Mouse (Mus musculus): ENCODE measurements around the gene Nek7. TPM values are rescaled to one million over a fixed set of nuclear protein-coding genes. Genes with fewer than 3 reads are reported as not detected.

The Nek7 gene
- polyA plus RNA-seq, 1 experiment from 2014 or later = 16.0 TPM

DNA sequence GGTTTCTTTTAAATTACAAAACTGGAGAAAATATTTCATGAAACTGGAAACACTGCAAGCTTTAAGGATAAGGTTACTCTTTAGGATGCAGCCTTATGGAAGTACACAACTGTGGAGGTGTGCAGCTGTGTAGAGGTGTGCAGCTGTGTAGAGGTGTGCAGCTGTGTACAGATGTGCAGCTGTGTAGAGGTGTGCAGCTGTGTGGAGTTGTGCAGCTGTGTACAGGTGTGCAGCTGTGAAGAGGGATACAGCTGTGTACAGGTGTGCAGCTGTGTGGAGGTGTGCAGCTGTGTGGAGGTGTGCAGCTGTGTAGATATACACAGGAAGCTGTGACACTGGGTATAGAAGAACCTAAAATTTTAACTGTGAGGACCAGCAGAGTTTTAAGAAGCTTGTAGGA is 81.7 kb downstream of the Nek7 start:
- Histone ChIP-seq H3K27me3 (no peaks in the 10 kb centered on the region), H3K36me3 (replicated peaks) (no peaks in the 10 kb centered on the region), H3K9me3 (replicated peaks) (no peaks in the 10 kb centered on the region), H3K4me2 (no peak overlapping the region), H3K27ac (replicated peaks) (no peak overlapping the region), H3K9ac (no peak overlapping the region), H3K4me3 (replicated peaks) (no peak overlapping the region), H3K4me1 (replicated peaks) (no peaks in the 10 kb centered on the region)
- ATAC-seq (ENCODE audit: insufficient read depth) = no peak

DNA sequence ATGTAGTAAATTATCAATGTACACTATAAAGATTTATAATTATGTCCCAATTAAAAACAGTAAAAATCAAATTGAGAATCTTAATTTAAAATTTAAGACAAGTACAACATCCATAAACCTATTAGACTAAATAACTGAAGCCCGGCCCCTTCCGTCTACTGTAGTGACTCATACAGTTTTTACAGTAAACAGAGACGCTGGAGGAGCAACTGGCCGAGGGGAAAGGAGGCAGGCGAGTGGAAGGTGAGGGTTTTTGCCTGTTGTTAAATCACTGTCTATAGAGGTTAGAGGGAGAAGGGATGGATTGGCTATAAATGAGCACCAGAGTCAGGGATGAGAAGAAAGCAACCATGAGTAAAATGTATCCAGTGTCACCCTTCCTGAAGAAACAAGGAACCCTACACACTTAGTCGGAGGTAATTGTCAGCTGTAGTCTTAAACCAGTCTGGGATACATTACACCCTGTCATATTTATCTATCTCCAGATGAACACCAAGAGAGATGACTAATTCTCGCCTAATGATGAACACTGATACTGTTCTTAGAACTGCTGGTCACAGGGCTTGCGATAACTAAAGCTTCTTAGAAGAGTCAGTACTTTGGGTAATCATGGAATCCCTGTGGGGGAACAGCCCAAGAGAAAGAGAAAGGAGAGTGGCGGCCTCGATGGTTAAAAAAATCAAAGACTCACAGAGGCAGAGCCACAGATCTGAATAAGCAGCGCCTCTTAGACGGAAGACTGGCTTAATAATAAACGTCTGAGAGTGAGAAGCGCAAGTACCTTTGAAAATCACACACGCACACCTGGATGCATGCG is 84.0 kb downstream of the Nek7 start:
- Histone ChIP-seq H3K27me3 (no peaks in the 10 kb centered on the region), H3K36me3 (replicated peaks) (0 out of 2 replicates have a peak, but pooled peaks cover 4% of the 10 kb centered on the region), H3K4me1 (replicated peaks) (no peaks in the 10 kb centered on the region), H3K4me2 (no peak overlapping the region), H3K9ac (no peak overlapping the region), H3K9me3 (replicated peaks) (no peaks in the 10 kb centered on the region), H3K4me3 (replicated peaks) (no peak overlapping the region), H3K27ac (replicated peaks) (no peak overlapping the region)
- no peak for ATAC-seq (ENCODE audit: insufficient read depth)
- 75% methylated on average over 16 of the region's 16 CpGs for WGBS (ENCODE audit: insufficient replicate concordance)

DNA sequence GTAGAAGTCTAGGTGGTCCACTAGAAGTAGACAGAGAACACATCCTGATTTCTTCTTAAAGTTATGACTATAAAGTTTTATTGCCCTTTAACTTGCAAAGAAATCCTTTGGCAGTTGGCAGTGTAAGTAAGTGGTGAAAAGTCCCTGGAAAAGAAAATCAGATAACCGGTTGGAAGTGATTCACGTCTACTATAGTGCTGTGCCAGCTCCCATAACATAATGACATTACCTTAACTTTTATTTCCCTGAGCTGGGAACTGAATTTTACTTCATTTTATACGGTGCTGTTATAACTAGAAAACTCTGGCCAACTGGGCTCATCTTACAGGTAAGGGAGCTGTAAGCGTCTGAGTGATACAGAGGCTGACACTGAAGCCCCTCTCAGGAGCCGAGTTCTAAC is 89.3 kb downstream of the Nek7 start:
- H3K27ac ChIP-seq (replicated peaks) = no peak overlapping the region
- H3K36me3 ChIP-seq (replicated peaks) = 0 out of 2 replicates have a peak, but pooled peaks cover 8% of the 10 kb centered on the region
- WGBS (ENCODE audit: insufficient replicate concordance) = 81% methylated on average over 5 of the region's 5 CpGs
- H3K9ac ChIP-seq = no peak overlapping the region
- no peaks in the 10 kb centered on the region for H3K9me3 ChIP-seq (replicated peaks)
- H3K4me2 ChIP-seq = no peak overlapping the region
- no peaks in the 10 kb centered on the region for H3K27me3 ChIP-seq
- no peaks in the 10 kb centered on the region for H3K4me1 ChIP-seq (replicated peaks)
- no peak for ATAC-seq (ENCODE audit: insufficient read depth)
- no peak overlapping the region for H3K4me3 ChIP-seq (replicated peaks)

DNA sequence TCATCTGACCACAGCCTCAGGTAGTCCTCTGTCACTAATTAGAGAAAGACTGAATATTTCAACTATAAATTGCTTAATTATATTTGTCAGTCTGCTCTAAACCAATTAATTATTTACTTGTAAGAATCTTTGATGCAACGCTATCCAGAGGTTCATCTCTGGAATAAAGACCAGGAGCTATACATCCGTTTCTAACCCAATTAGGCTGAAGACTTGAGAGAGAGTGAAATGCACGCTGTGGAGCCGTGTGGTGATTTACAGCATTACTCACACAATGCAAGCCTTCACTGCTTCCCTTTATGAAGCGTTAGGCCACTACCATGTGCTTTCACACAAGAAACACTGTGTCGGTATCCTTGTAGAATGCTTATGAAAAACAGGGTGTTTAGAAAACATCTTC is 96.0 kb downstream of the Nek7 start:
- Histone ChIP-seq H3K27ac (replicated peaks) (no peak overlapping the region), H3K4me1 (replicated peaks) (no peaks in the 10 kb centered on the region), H3K4me3 (replicated peaks) (no peak overlapping the region), H3K36me3 (replicated peaks) (no peaks in the 10 kb centered on the region), H3K27me3 (no peaks in the 10 kb centered on the region), H3K4me2 (no peak overlapping the region), H3K9ac (no peak overlapping the region), H3K9me3 (replicated peaks) (no peaks in the 10 kb centered on the region)
- 75% methylated on average over 6 of the region's 6 CpGs for WGBS (ENCODE audit: insufficient replicate concordance)
- ATAC-seq (ENCODE audit: insufficient read depth) = no peak

DNA sequence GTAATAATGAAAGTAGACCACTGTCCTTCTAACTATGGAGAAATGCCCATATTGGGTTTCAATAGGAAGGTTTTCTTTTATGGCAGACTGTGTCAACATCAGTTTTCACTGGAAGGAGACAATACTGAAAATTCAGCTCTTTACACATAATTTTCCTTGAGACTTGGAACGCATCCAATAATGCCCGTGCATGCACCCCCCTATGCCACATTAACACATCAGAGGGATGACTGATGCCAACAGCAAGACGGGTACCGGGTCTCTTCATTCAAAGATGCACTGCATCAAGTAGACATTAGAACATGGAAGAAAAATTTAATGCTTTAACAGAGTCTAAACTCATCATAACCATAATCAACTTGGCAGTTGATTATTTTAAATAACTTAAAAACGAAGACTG is 101.7 kb downstream of the Nek7 start:
- Histone ChIP-seq H3K9me3 (replicated peaks) (no peaks in the 10 kb centered on the region), H3K9ac (no peak overlapping the region), H3K4me3 (replicated peaks) (no peak overlapping the region), H3K36me3 (replicated peaks) (no peaks in the 10 kb centered on the region), H3K27me3 (no peaks in the 10 kb centered on the region), H3K4me2 (no peak overlapping the region), H3K4me1 (replicated peaks) (no peaks in the 10 kb centered on the region), H3K27ac (replicated peaks) (no peak overlapping the region)
- WGBS (ENCODE audit: insufficient replicate concordance) = 75% methylated on average over 5 of the region's 5 CpGs
- ATAC-seq (ENCODE audit: insufficient read depth) = no peak

DNA sequence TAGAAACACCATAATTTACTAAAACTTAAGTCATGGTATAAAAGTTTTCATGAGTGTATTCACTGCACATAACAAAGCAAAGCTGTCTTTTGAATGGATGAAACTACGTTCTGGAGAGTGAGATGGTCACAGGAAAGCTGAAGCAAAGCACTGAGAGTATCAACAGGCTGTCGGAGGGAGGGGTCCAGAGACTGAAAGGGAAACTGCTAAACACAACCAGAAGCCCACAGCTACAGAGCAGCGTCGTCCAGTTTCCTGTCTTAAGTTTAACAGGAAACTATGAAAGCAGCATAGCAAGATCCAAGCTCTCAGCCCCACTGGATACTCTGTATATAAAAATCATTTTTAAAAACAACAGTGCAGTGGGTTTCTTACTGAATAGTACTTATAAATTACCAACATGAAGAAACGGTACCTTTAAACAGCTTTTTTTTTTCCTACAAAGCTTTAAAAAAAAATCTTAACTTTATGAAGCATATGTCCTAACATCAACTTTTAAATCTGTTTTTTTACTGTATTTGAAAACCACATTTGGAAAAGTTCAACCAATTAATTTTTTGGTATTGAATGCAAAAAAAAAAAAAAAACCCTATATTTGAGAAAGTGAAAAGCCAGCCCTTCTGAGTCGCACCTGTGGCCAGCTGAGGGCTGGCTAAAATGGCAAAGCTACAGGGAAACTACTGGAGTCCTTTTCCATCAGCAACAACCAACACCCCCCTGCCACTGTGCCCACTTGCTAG is 102.4 kb downstream of the Nek7 start:
- H3K4me3 ChIP-seq (replicated peaks) = no peak overlapping the region
- H3K4me2 ChIP-seq = no peak overlapping the region
- 24% methylated on average over 6 of the region's 6 CpGs for WGBS (ENCODE audit: insufficient replicate concordance)
- no peak overlapping the region for H3K27ac ChIP-seq (replicated peaks)
- no peaks in the 10 kb centered on the region for H3K27me3 ChIP-seq
- no peaks in the 10 kb centered on the region for H3K36me3 ChIP-seq (replicated peaks)
- no peak; the same call in 1 of the 2 replicates for ATAC-seq (ENCODE audit: insufficient read depth)
- no peaks in the 10 kb centered on the region for H3K9me3 ChIP-seq (replicated peaks)
- no peak overlapping the region for H3K9ac ChIP-seq
- H3K4me1 ChIP-seq (replicated peaks) = no peaks in the 10 kb centered on the region

DNA sequence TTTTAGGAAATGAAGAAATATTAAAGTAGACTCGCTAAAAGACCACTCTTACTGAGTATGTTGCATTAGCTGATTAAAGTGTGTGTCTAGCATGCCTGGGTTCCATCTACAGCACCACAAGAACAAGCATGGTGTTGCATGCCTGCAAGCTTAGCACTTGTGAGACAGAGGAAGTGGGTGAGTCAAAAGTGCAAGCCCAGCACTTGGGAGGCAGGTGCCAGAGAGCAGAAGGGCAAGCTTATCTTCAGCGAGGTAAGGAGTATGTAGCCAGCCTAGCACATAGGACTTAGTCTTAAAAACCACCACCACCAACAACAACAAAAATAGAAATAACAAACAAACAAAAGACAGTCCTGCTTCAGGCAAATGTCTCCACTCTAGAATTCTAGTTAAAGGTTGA is 103.0 kb downstream of the Nek7 start:
- 34% methylated on average over 2 of the region's 2 CpGs for WGBS (ENCODE audit: insufficient replicate concordance)
- H3K9ac ChIP-seq = no peak overlapping the region
- H3K27me3 ChIP-seq = no peaks in the 10 kb centered on the region
- H3K36me3 ChIP-seq (replicated peaks) = no peaks in the 10 kb centered on the region
- no peak; the same call in 1 of the 2 replicates for ATAC-seq (ENCODE audit: insufficient read depth)
- H3K27ac ChIP-seq (replicated peaks) = no peak overlapping the region
- no peaks in the 10 kb centered on the region for H3K9me3 ChIP-seq (replicated peaks)
- no peaks in the 10 kb centered on the region for H3K4me1 ChIP-seq (replicated peaks)
- H3K4me3 ChIP-seq (replicated peaks) = no peak overlapping the region
- no peak overlapping the region for H3K4me2 ChIP-seq

DNA sequence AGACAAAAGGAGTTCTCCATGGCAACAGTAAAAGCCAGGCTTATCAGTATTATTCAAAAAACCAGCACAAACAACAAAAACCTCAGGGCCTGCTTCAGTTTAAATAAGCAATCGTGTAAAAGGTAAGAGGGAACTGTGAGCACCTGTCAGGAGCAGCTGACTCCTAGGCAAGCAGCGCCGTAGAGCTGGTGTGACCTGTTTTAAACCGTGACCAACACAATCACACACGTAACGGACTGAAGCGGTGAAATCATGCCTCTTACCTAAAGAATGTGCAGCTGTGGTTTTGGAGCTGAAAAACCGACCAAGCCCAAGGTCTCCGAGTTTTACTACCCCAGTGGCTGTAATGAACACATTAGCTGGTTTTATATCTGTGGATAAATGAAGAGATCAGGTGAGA is 104.6 kb downstream of the Nek7 start:
- H3K36me3 ChIP-seq (replicated peaks) = no peaks in the 10 kb centered on the region
- H3K4me3 ChIP-seq (replicated peaks) = no peak overlapping the region
- WGBS (ENCODE audit: insufficient replicate concordance) = 78% methylated on average over 9 of the region's 9 CpGs
- no peaks in the 10 kb centered on the region for H3K9me3 ChIP-seq (replicated peaks)
- H3K4me2 ChIP-seq = no peak overlapping the region
- no peaks in the 10 kb centered on the region for H3K27me3 ChIP-seq
- no peak for ATAC-seq (ENCODE audit: insufficient read depth)
- H3K9ac ChIP-seq = no peak overlapping the region
- H3K4me1 ChIP-seq (replicated peaks) = no peaks in the 10 kb centered on the region
- H3K27ac ChIP-seq (replicated peaks) = no peak overlapping the region

DNA sequence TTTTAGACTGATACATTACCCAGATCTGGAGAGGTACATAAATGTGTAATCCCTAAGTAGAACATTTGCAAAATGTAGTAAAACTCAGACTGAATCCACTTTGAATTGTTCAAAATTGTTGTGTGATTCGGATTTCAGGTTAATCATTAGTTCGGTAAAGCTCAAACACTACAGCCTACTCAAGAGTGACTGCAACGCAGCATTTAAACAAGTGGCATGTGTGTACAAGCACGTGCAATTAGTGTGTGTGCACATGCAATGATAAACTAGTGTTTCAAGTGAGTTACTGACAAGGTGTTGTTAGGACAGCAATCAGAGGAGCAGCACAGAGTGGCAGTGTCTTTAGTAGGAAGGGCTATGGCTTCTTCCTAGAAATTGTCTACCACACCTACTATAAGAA is 106.0 kb downstream of the Nek7 start:
- Histone ChIP-seq H3K9me3 (replicated peaks) (no peaks in the 10 kb centered on the region), H3K9ac (no peak overlapping the region), H3K27ac (replicated peaks) (no peak overlapping the region), H3K4me2 (no peak overlapping the region), H3K4me3 (replicated peaks) (no peak overlapping the region), H3K4me1 (replicated peaks) (no peaks in the 10 kb centered on the region), H3K27me3 (no peaks in the 10 kb centered on the region), H3K36me3 (replicated peaks) (no peaks in the 10 kb centered on the region)
- 71% methylated on average over 4 of the region's 4 CpGs for WGBS (ENCODE audit: insufficient replicate concordance)
- no peak for ATAC-seq (ENCODE audit: insufficient read depth)

DNA sequence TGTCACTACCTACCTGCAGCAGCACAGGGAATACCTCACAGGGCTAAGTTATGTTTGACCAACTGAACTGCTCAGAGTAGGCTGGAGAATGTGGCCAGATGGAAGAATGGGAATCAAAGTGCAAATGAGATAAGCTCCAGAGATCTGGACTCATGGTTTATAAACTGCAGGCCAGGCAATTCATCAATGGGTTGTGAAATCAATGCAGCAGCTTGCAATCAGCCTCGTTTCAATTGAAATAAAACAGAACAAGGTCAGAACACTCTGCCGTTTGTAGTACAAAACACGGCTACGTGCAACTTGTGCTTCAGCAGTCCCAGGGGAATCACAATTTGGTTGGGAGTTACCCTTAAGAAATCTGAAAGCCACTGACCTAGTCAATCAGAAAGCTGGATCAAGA is 109.4 kb downstream of the Nek7 start:
- ATAC-seq (ENCODE audit: insufficient read depth) = peak; percentile 65
- H3K9me3 ChIP-seq (replicated peaks) = no peaks in the 10 kb centered on the region
- 66% methylated on average over 4 of the region's 4 CpGs for WGBS (ENCODE audit: insufficient replicate concordance)
- H3K4me1 ChIP-seq (replicated peaks) = no peaks in the 10 kb centered on the region
- no peak overlapping the region for H3K4me3 ChIP-seq (replicated peaks)
- H3K27ac ChIP-seq (replicated peaks) = no peak overlapping the region
- H3K4me2 ChIP-seq = no peak overlapping the region
- H3K27me3 ChIP-seq = no peaks in the 10 kb centered on the region
- no peak overlapping the region for H3K9ac ChIP-seq
- no peaks in the 10 kb centered on the region for H3K36me3 ChIP-seq (replicated peaks)

DNA sequence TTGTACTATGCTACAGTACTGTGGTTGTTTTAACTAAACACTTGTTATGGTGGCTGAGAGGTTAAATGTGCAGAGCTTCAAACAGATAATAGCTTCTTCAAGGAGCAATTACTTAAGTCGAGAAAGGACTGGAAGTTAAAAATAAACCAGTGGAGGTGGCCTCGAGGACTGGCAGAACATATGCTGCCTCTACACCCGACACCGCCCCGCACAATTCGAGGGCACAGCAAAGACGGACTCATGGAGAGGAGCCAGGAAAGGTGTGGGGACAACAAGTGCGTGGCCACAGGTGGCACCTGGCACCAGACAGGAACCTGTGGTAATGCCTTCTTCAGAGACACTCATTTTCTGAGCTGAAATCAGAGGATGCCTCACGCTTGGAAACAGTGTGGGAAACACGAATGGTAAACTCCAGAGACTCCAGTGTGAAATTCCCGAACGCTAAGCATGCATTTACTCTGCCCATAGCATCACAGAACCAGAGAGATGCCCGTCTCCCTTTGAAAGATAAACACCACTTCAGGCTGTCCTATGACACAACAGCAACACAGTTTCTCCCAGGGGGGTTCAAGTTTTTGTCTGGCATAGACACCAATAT is 112.4 kb downstream of the Nek7 start:
- Histone ChIP-seq H3K4me2 (no peak overlapping the region), H3K9me3 (replicated peaks) (no peaks in the 10 kb centered on the region), H3K36me3 (replicated peaks) (no peaks in the 10 kb centered on the region), H3K27me3 (no peaks in the 10 kb centered on the region), H3K4me1 (replicated peaks) (no peaks in the 10 kb centered on the region), H3K27ac (replicated peaks) (no peak overlapping the region), H3K9ac (no peak overlapping the region), H3K4me3 (replicated peaks) (no peak overlapping the region)
- WGBS (ENCODE audit: insufficient replicate concordance) = 76% methylated on average over 13 of the region's 13 CpGs
- no peak for ATAC-seq (ENCODE audit: insufficient read depth)
